Mouse (Mus musculus) ES-Bruce4 (cell line): ENCODE data around the gene Ranbp9. TPM values are rescaled to one million over a fixed set of nuclear protein-coding genes. Genes with fewer than 3 reads are reported as not detected.

Experiments
- H3K27ac ChIP-seq: 2 replicates; pipeline ENCODE4 v1.5.1; 2012; ENCODE audit warnings: low read length, inconsistent platforms; ENCODE audit not compliant: insufficient read depth
- H3K27me3 ChIP-seq: 2 replicates; pipeline ENCODE4 v1.6.1; 2012; ENCODE audit warnings: mild to moderate bottlenecking, low read length, inconsistent platforms; ENCODE audit not compliant: control insufficient read depth, poor library complexity, insufficient read depth, severe bottlenecking
- H3K36me3 ChIP-seq: 2 replicates; pipeline ENCODE4 v1.6.1; 2012; ENCODE audit warnings: inconsistent platforms, mild to moderate bottlenecking, low read length, moderate library complexity; ENCODE audit not compliant: control insufficient read depth, poor library complexity, insufficient read depth, severe bottlenecking
- H3K4me1 ChIP-seq: one replicate; pipeline ENCODE4 v1.8.1; 2011; ENCODE audit warnings: low read length; ENCODE audit not compliant: control insufficient read depth, insufficient read depth
- H3K4me3 ChIP-seq: 2 replicates; pipeline ENCODE4 v1.5.1; 2011; ENCODE audit warnings: low read depth, mild to moderate bottlenecking, low read length
- H3K9ac ChIP-seq: 2 replicates; pipeline ENCODE4 v1.6.1; 2012; ENCODE audit warnings: low read depth, mild to moderate bottlenecking, inconsistent platforms; ENCODE audit not compliant: poor library complexity, severe bottlenecking
- H3K9me3 ChIP-seq: replicated peaks from 2 replicates; pipeline ENCODE4 v1.6.1; 2012; ENCODE audit warnings: mild to moderate bottlenecking, low read length, inconsistent platforms; ENCODE audit not compliant: control insufficient read depth, poor library complexity, insufficient read depth, severe bottlenecking
- CTCF ChIP-seq: IDR thresholded peaks from one replicate; pipeline ENCODE4 v1.8.1; 2011; ENCODE audit warnings: low read depth, low read length
- EP300 ChIP-seq: IDR thresholded peaks from 2 replicates; pipeline ENCODE4 v1.6.1; 2011; ENCODE audit warnings: low read depth, low read length; ENCODE audit not compliant: insufficient read depth
- POLR2A ChIP-seq: IDR thresholded peaks from one replicate; pipeline ENCODE4 v1.8.1; 2011; ENCODE audit warnings: low read length; ENCODE audit not compliant: insufficient read depth
- polyA plus RNA-seq: library from polyadenylated mRNA; stranded (reverse); fragments of >200 nt; gene quantifications from 2 replicates; pipeline ENCODE4 v1.2.4, GENCODE M21; 2011; ENCODE audit warnings: low read depth; ENCODE audit not compliant: missing spikeins, insufficient read depth, insufficient read length

Gene Ranbp9
- polyA plus RNA-seq, 1 experiment, result 79.6 TPM

DNA sequence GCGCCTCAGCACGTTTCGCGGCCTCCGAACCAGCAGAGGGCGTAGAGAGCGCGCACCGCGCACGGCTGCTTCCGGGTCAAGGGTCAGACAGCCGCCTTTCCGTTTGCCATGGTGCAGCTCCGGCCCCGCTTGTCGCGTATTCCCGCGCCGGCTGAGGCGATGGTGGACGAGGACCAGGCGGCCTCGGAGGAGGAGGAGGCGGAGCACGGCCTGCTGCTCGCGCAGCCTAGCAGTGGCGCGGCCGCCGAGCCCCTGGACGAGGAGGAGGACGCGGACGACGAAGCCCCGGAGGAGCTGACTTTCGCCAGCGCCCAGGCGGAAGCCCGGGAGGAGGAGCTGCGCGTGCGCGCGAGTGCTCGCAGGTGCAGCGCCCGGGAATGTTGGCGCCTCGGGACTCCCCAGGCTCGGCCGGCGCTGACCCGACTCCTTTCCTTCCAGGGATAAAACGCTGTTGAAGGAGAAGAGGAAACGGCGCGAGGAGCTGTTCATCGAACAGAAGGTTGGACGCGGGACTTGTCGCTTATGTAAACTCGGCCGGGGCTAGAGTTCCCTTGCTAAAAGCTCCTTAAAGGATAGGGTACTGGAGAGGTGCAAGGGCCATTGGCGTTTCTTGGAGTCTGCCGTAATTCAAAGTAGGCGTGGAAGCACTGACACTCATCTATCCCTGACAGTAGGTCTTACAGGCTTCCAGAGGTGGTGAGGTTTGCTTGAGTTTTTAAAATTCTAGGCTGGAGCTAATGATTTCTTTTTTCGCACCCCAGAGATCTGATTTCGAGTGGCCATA is 82.6 kb downstream of the Ranbp9 start, which contains the start of gene Nol7:
Gene Nol7 (plus strand): TSS at position 94 of the 784 bp plus-strand sequence.
- peak within 1 kb of the TSS; percentile 69 for H3K9ac ChIP-seq
- H3K9me3 ChIP-seq, result peaks cover 15% of the 10 kb centered on the region
- no peaks in the 10 kb centered on the region for H3K4me1 ChIP-seq
- peaks cover 30% of the 10 kb centered on the region for H3K36me3 ChIP-seq
- 0 out of 2 replicates have a peak within 1 kb of the TSS, but pooled peaks have one; percentile 31 for H3K27ac ChIP-seq
- peak within 1 kb of the TSS; percentile 77 for H3K4me3 ChIP-seq
- H3K27me3 ChIP-seq, result no peaks in the 10 kb centered on the region
- TF ChIP-seq EP300, result peak; percentile 22; the same call in 1 of the 2 replicates
- TF ChIP-seq POLR2A, result peak; percentile 27
- TF ChIP-seq CTCF, result peak; percentile 77

DNA sequence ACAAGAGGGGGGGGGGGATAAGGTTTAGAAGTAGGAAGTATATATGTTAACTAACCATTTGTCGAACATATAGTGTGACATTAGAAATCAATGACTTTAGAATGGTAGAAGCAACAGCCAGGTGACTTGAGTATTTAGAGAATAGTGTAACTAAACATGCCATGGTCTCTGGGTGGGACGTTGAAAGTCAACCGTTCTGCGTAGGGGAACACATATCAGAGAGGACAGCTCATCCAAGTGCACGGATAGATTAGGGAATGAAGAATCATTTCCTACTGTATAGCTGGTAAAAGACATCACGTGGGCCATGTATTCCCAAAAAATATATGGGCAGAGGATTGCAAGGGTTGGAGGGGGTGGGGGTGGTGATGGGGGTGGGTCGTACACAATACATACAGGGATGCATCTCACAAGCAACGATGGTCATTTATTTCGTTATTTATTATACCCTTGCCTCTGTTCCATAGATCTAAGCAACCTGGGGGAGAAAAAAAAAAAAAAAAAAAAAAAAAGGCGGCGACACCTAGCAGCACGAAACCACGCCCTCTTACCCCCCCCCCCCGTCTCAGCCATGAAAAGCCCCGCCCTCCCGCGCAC is 83.3 kb downstream of the Ranbp9 start:
- H3K36me3 ChIP-seq, result peaks cover 24% of the 10 kb centered on the region
- H3K27ac ChIP-seq, result no peak overlapping the region

DNA sequence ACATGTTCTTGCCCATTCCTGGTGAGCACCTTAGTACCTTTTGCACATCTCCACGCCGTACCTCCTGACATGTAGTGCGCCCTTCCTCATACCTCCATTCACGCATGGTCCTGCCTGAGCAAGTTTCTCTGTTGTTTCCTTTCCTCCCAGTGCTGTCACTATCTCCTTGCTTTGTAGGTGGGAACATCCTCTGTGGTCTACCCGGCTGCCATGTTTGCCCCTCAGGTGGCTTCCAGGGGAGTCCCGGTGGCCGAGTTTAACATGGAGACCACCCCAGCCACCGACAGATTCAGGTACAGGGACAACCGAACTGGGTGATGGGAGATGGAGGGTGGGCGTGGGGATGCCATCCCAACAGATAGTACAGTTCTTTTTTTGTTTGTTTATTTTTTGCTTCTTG is 95.8 kb downstream of the Ranbp9 start:
- no peak for TF ChIP-seq EP300
- TF ChIP-seq POLR2A, result no peak
- TF ChIP-seq CTCF, result no peak
- no peak overlapping the region for H3K9ac ChIP-seq
- no peaks in the 10 kb centered on the region; the same call in 1 of the 2 replicates for H3K36me3 ChIP-seq
- H3K9me3 ChIP-seq, result peaks cover 16% of the 10 kb centered on the region
- no peak overlapping the region for H3K4me3 ChIP-seq
- H3K27me3 ChIP-seq, result no peaks in the 10 kb centered on the region
- H3K4me1 ChIP-seq, result no peaks in the 10 kb centered on the region
- no peak overlapping the region for H3K27ac ChIP-seq

More for the DNA sequence above, 83.3 kb downstream of the Ranbp9 start:
- Histone ChIP-seq H3K9me3 (peaks cover 15% of the 10 kb centered on the region), H3K27me3 (no peaks in the 10 kb centered on the region), H3K4me1 (no peaks in the 10 kb centered on the region), H3K4me3 (no peak overlapping the region), H3K9ac (peak overlapping the region; percentile 69)
- no peak for TF ChIP-seq POLR2A

DNA sequence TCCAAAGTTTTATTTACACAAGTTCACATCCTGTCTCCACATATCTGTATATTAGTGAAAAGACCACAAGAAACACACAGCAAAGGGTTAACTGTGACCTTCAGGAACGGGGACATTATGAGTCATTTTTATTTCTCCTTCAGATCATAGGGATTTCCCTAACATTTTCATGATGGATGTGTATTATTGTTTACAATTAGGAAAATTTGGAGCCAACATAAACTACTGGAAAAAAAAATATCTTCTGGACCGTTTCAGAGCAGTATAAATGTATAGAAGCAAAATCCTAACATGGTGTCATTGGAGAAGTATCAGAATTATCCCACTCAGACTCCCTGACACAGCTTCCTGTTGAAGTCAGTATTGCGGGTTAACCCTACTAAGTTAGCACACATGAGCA is 101.1 kb downstream of the Ranbp9 start:
- no peaks in the 10 kb centered on the region for H3K36me3 ChIP-seq
- H3K27me3 ChIP-seq, result no peaks in the 10 kb centered on the region
- H3K27ac ChIP-seq, result no peak overlapping the region
- TF ChIP-seq EP300 (no peak), CTCF (no peak), POLR2A (no peak)
- no peak overlapping the region for H3K9ac ChIP-seq
- H3K9me3 ChIP-seq, result 0 out of 2 replicates have a peak, but pooled peaks cover 4% of the 10 kb centered on the region
- no peaks in the 10 kb centered on the region for H3K4me1 ChIP-seq
- no peak overlapping the region for H3K4me3 ChIP-seq

DNA sequence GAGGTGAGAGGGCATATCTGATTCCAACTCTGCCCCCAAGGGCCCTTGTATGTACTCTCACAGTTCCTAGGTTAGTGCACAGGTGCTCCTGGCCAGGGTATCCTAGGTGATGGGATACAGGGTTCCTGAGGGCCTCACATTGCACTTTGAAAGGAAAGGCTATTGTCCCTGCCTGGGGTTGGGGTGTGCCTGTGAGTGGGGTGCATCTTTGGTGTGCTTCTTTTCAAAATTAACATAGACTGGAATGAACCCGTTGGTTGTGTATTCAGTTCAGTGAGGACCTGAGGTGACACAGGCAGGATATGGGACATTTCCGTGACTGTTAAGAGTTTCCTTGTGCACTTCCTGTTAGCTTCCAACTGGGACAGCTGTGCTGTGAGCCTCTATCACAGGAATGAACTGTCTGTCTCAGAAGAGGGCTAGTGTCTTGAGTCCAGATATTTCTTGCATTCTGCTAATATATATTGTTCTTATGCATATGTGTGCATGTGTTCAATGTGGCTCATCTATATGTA is 106.1 kb downstream of the Ranbp9 start:
- Histone ChIP-seq H3K4me3 (no peak overlapping the region), H3K9ac (no peak overlapping the region), H3K4me1 (peaks cover 2% of the 10 kb centered on the region), H3K27me3 (no peaks in the 10 kb centered on the region), H3K36me3 (peaks cover 5% of the 10 kb centered on the region; the same call in 1 of the 2 replicates), H3K27ac (no peak overlapping the region), H3K9me3 (no peaks in the 10 kb centered on the region; the same call in none of the 2 replicates)
- TF ChIP-seq POLR2A (no peak), CTCF (no peak), EP300 (no peak)

DNA sequence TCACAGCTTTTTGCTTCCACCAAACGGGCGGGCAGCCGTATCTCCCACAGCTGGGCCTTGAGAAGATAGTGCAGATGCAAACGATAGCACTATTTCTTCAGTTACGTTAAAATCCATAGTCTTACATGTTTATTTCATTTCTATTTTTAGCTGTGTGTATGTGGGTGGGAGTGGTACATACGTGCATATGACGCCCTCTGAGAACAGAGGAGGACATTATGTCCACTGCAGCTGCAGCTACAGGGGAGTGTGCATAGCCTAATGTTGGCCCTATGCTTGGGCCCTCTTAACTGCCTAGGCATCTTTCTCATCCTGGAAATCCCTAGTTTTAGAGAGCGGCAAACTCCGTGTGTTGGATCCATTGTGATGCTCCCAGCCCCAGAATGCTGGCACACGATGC is 106.9 kb downstream of the Ranbp9 start:
- Histone ChIP-seq H3K4me1 (peaks cover 2% of the 10 kb centered on the region), H3K36me3 (peaks cover 5% of the 10 kb centered on the region; the same call in 1 of the 2 replicates), H3K9ac (no peak overlapping the region), H3K4me3 (no peak overlapping the region), H3K27ac (no peak overlapping the region), H3K27me3 (no peaks in the 10 kb centered on the region), H3K9me3 (no peaks in the 10 kb centered on the region; the same call in none of the 2 replicates)
- TF ChIP-seq CTCF, result no peak
- TF ChIP-seq EP300, result no peak
- no peak for TF ChIP-seq POLR2A
